Mouse (Mus musculus): ENCODE measurements around the gene Tlk2. TPM values are rescaled to one million over a fixed set of nuclear protein-coding genes. Genes with fewer than 3 reads are reported as not detected.

Tlk2 gene
- polyA plus RNA-seq, 1 experiment: 16.9 TPM

DNA sequence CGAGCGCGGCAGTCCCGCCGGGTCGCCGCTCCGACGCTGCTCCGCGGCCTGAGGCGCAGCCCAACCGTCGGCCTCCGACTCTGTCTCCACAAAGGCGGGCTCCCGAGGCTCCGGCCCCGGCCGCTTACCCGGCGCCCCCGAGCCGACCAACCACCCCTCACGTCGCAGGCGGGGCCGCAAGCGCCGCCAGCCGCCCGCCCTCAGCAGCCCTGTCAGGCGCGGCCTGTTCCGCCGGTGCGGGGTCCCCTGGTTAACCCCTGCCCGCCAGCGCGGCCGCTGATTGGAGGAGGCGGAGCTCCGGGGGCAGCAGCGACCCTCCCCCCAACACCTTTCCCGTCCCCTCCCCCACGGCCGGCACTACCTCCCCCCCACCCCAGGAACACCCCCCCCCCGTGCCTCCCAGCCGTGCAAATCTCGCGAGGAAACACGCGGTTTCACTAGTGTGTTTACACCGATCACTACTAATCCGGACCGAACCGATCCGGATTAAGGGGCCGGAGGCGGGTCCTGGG is 2.6 kb downstream of the Tlk2 start:
- Histone ChIP-seq H3K36me3 (ENCODE audit: control insufficient read depth, insufficient read depth) (peaks cover 31% of the 10 kb centered on the region), H3K79me2 (ENCODE audit: control insufficient read depth, insufficient read depth) (peaks cover 66% of the 10 kb centered on the region), H3K4me3 (ENCODE audit: insufficient read depth, poor library complexity, severe bottlenecking) (peak overlapping the region; percentile 94), H3K79me3 (ENCODE audit: low read depth) (peaks cover 43% of the 10 kb centered on the region), H3K27me3 (ENCODE audit: control insufficient read depth, insufficient read depth, insufficient read length) (no peaks in the 10 kb centered on the region), H3ac (ENCODE audit: control insufficient read depth, insufficient read length, low read depth) (peak overlapping the region; percentile 81)
- TF ChIP-seq MAX (IDR thresholded peaks at IDR 0.05) (no peak), CEBPB (IDR thresholded peaks at IDR 0.05; ENCODE audit: low read depth) (no peak), USF1 (IDR thresholded peaks at IDR 0.05; ENCODE audit: low read depth) (no peak), MYOG (IDR thresholded peaks at IDR 0.05; ENCODE audit: control insufficient read depth, extremely low read depth, insufficient read length) (no peak)

DNA sequence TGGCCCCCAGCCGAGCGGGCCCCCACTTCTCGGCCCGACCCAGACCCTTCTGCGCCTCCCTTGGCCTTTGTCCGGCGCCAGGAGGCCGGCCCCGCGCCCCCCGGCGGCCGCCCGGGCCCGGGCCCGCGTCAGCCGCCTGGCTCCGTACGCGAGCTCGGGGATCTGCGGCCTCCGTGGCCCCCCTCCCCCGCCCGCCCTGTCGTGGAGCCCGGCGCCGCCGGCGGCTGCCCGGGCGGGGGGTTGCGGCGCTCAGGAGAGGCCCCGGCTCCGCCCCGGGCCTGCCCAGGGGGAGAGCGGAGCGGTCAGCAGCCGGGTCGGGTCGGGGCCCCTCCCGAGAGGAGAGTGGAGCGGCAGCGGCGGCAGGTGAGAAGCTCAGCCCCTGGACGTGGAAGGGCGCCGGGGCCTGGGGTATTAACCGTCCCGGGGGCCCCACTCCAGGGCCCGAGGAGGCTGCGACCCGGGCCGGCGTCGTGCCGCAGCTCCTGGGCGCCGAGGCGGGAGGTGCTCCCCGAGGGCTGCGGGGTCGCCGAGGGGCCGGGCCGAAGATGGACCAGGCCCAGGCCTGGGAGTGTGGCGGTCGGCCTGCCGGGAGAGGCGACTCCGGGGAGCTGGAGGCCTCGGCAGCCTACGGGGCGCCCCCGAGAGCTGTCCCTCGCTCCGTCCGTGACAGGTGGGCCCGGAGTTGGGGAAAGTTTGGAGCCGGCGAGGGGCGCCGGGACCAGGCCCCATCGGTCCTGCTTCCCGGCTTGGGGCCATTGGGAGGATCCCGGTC is 3.3 kb downstream of the Tlk2 start:
- TF ChIP-seq MYOD1 (IDR thresholded peaks at IDR 0.05; ENCODE audit: control insufficient read depth, insufficient read length, low read depth): no peak
- no peak for TF ChIP-seq MYOG (IDR thresholded peaks at IDR 0.05; ENCODE audit: control insufficient read depth, extremely low read depth, insufficient read length)
- TF ChIP-seq MAX (IDR thresholded peaks at IDR 0.05): no peak
- no peak for TF ChIP-seq USF1 (IDR thresholded peaks at IDR 0.05; ENCODE audit: low read depth)
- TF ChIP-seq FOSL1 (IDR thresholded peaks at IDR 0.05; ENCODE audit: insufficient read depth, low read length, poor library complexity, severe bottlenecking): no peak
- TF ChIP-seq CEBPB (IDR thresholded peaks at IDR 0.05; ENCODE audit: low read depth): no peak
- TF ChIP-seq CTCF (IDR thresholded peaks at IDR 0.05; ENCODE audit: control insufficient read depth, insufficient read depth, insufficient read length): no peak
- H3K36me3 ChIP-seq (ENCODE audit: control insufficient read depth, insufficient read depth): peaks cover 38% of the 10 kb centered on the region

DNA sequence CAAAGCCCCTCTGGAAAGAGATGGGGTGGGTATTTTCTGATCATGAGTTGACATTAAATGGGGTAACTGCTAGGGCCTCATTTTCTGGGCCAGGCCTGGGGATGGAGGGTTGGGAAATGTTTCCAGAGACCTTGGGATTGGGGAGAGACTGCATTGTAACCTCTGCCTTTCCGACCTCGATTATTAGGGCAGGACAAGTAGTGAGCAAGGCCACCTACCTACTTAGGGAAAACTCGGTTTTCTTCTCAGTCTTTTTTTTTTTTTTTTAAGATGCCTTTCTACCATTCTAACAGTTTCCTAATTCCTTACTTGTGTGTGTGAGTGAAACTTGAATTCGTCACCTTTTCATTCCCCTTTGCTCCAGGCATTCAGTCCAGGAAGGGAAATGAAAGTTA is 3.9 kb downstream of the Tlk2 start:
- peak overlapping the region; percentile 99 for H3ac ChIP-seq (ENCODE audit: control insufficient read depth, insufficient read length, low read depth)
- no peak for TF ChIP-seq USF1 (IDR thresholded peaks at IDR 0.05; ENCODE audit: low read depth)
- no peak for TF ChIP-seq CEBPB (IDR thresholded peaks at IDR 0.05; ENCODE audit: low read depth)
- TF ChIP-seq MAX (IDR thresholded peaks at IDR 0.05): no peak
- TF ChIP-seq MYOG (IDR thresholded peaks at IDR 0.05; ENCODE audit: control insufficient read depth, extremely low read depth, insufficient read length): no peak
- no peak for TF ChIP-seq CTCF (IDR thresholded peaks at IDR 0.05; ENCODE audit: control insufficient read depth, insufficient read depth, insufficient read length)
- no peak for TF ChIP-seq FOSL1 (IDR thresholded peaks at IDR 0.05; ENCODE audit: insufficient read depth, low read length, poor library complexity, severe bottlenecking)
- no peak for TF ChIP-seq MYOD1 (IDR thresholded peaks at IDR 0.05; ENCODE audit: control insufficient read depth, insufficient read length, low read depth)
- peaks cover 56% of the 10 kb centered on the region for H3K79me3 ChIP-seq (ENCODE audit: low read depth)
- H3K4me3 ChIP-seq (ENCODE audit: insufficient read depth, poor library complexity, severe bottlenecking): peak overlapping the region; percentile 94
- peaks cover 43% of the 10 kb centered on the region for H3K36me3 ChIP-seq (ENCODE audit: control insufficient read depth, insufficient read depth)
- H3K27me3 ChIP-seq (ENCODE audit: control insufficient read depth, insufficient read depth, insufficient read length): no peaks in the 10 kb centered on the region
- H3K79me2 ChIP-seq (ENCODE audit: control insufficient read depth, insufficient read depth): peaks cover 79% of the 10 kb centered on the region

More for the DNA sequence above, 3.3 kb downstream of the Tlk2 start:
- Histone ChIP-seq H3K4me3 (ENCODE audit: insufficient read depth, poor library complexity, severe bottlenecking) (peak overlapping the region; percentile 94), H3ac (ENCODE audit: control insufficient read depth, insufficient read length, low read depth) (peak overlapping the region; percentile 99), H3K27me3 (ENCODE audit: control insufficient read depth, insufficient read depth, insufficient read length) (no peaks in the 10 kb centered on the region), H3K79me3 (ENCODE audit: low read depth) (peaks cover 50% of the 10 kb centered on the region), H3K79me2 (ENCODE audit: control insufficient read depth, insufficient read depth) (peaks cover 73% of the 10 kb centered on the region)

DNA sequence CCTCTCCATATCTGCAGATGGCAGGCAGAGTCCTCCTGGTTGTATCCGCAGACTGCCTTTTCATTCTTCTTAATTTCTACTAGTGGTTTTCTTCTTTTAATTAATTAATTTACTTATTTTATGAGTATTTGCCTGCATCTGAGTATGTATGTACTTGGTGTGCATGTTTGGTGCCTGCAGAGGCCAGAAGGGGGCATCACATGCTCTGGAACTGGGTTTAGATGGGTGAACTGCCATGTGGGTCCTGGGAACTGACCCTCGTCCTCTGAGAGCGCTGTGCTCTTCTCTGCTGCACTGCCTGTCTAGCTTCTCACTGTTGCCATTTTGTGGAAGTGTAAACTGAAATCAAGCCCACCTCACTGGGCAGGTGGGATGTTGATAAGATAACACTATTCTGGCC is 6.1 kb downstream of the Tlk2 start:
- Histone ChIP-seq H3K4me3 (ENCODE audit: insufficient read depth, poor library complexity, severe bottlenecking) (no peak overlapping the region), H3ac (ENCODE audit: control insufficient read depth, insufficient read length, low read depth) (no peak overlapping the region), H3K36me3 (ENCODE audit: control insufficient read depth, insufficient read depth) (peaks cover 58% of the 10 kb centered on the region), H3K27me3 (ENCODE audit: control insufficient read depth, insufficient read depth, insufficient read length) (no peaks in the 10 kb centered on the region), H3K79me3 (ENCODE audit: low read depth) (peaks cover 75% of the 10 kb centered on the region), H3K79me2 (ENCODE audit: control insufficient read depth, insufficient read depth) (peaks cover 95% of the 10 kb centered on the region)
- TF ChIP-seq USF1 (IDR thresholded peaks at IDR 0.05; ENCODE audit: low read depth): no peak
- TF ChIP-seq FOSL1 (IDR thresholded peaks at IDR 0.05; ENCODE audit: insufficient read depth, low read length, poor library complexity, severe bottlenecking): no peak
- no peak for TF ChIP-seq CTCF (IDR thresholded peaks at IDR 0.05; ENCODE audit: control insufficient read depth, insufficient read depth, insufficient read length)
- no peak for TF ChIP-seq CEBPB (IDR thresholded peaks at IDR 0.05; ENCODE audit: low read depth)
- no peak for TF ChIP-seq MAX (IDR thresholded peaks at IDR 0.05)
- TF ChIP-seq MYOD1 (IDR thresholded peaks at IDR 0.05; ENCODE audit: control insufficient read depth, insufficient read length, low read depth): no peak

DNA sequence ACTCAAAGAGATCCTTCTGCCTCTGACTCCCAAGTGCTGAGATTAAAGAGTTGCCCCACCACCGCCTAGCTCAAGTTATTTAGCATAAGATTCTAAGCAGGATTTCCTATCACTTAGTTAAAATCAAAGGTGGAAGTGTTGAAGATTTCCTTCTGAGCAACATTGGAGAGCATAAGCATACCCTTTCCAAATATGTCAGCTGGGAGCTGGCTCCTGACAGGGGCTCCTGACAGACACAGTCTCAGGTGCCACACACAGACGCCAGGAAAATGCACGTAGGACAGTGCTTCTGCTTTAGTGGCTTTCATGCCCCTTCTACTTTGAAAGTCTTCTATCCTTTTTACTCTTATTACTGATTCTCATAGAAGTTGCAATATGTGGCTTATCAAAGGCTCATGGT is 13.6 kb downstream of the Tlk2 start:
- Histone ChIP-seq H3K27me3 (ENCODE audit: control insufficient read depth, insufficient read depth, insufficient read length) (no peaks in the 10 kb centered on the region), H3ac (ENCODE audit: control insufficient read depth, insufficient read length, low read depth) (no peak overlapping the region), H3K36me3 (ENCODE audit: control insufficient read depth, insufficient read depth) (peaks cover 54% of the 10 kb centered on the region), H3K79me2 (ENCODE audit: control insufficient read depth, insufficient read depth) (peaks cover 100% of the 10 kb centered on the region), H3K4me3 (ENCODE audit: insufficient read depth, poor library complexity, severe bottlenecking) (no peak overlapping the region), H3K79me3 (ENCODE audit: low read depth) (peaks cover 94% of the 10 kb centered on the region)
- TF ChIP-seq MAX (IDR thresholded peaks at IDR 0.05) (no peak), CTCF (IDR thresholded peaks at IDR 0.05; ENCODE audit: control insufficient read depth, insufficient read depth, insufficient read length) (no peak), FOSL1 (IDR thresholded peaks at IDR 0.05; ENCODE audit: insufficient read depth, low read length, poor library complexity, severe bottlenecking) (no peak), MYOG (IDR thresholded peaks at IDR 0.05; ENCODE audit: control insufficient read depth, extremely low read depth, insufficient read length) (no peak), MYOD1 (IDR thresholded peaks at IDR 0.05; ENCODE audit: control insufficient read depth, insufficient read length, low read depth) (no peak), USF1 (IDR thresholded peaks at IDR 0.05; ENCODE audit: low read depth) (no peak), CEBPB (IDR thresholded peaks at IDR 0.05; ENCODE audit: low read depth) (no peak)
